Mouse (Mus musculus) kidney, adult 2 months (tissue): ENCODE results near the gene St8sia1.

Source experiments
- CTCF ChIP-seq: fragments of 200-500 bp; conservative IDR thresholded peaks from 2 replicates; pipeline ENCODE4 v1.5.1; 2011; ENCODE audit warnings: low read depth, mild to moderate bottlenecking, control low read depth, low read length, moderate library complexity, mixed read lengths; ENCODE audit not compliant: insufficient read depth, insufficient read length
- POLR2A ChIP-seq: fragments of 200-500 bp; IDR thresholded peaks from one replicate; pipeline ENCODE4 v1.6.1; 2011; ENCODE audit warnings: low read depth, low read length, control low read depth

- TF ChIP-seq CTCF (no peak), POLR2A (no peak)
Measured at GRCm38 (mm10) chr6:142867023-142867422, 97.2 kb downstream of the St8sia1 start.
